ENCODE assay signal across 8 mouse cellular contexts in genomic region chr19:5529325-5530137, GRCm38 (mm10). TPM values are rescaled to one million over a fixed set of nuclear protein-coding genes. Genes with fewer than 3 reads are reported as not detected.
DNase-seq lines count a peak whose midpoint lies in the region; ATAC-seq lines count a peak whose summit lies in the region.

No protein-coding gene starts in this region.

- no peak overlapping the region for H3K9ac ChIP-seq in midbrain, embryonic 11.5 days (ENCODE audit: low read length)

- peaks cover 31% of the 10 kb centered on the region for H3K27me3 ChIP-seq in embryonic facial prominence, embryonic 10.5 days (replicated peaks; ENCODE audit: low read depth, poor library complexity, severe bottlenecking)
- H3K27me3 ChIP-seq in midbrain, embryonic 11.5 days (ENCODE audit: control insufficient read depth, insufficient read depth, low read length) = no peaks in the 10 kb centered on the region

- intact Hi-C loops in left cerebral cortex, postnatal 4 days (cut with DNase I) = loop anchor here (5.0 kb wide), 1 partner anchor 38 kb away; the partner anchor contains the start of gene Ap5b1

- peaks cover 9% of the 10 kb centered on the region for H3K4me1 ChIP-seq in embryonic facial prominence, embryonic 10.5 days
- H3K4me1 ChIP-seq in midbrain, embryonic 11.5 days (ENCODE audit: control insufficient read depth, insufficient read depth, low read length) = peaks cover 11% of the 10 kb centered on the region

- ATAC-seq in midbrain, embryonic 11.5 days (ENCODE audit: low FRiP score) = peak; percentile 91

- H3K4me2 ChIP-seq in midbrain, embryonic 11.5 days = peak overlapping the region; percentile 15; the same call in 1 of the 2 replicates

- H3K27ac ChIP-seq in embryonic facial prominence, embryonic 10.5 days (replicated peaks) = no peak overlapping the region
- H3K27ac ChIP-seq in midbrain, embryonic 11.5 days (ENCODE audit: low read depth, low read length) = no peak overlapping the region

- peak; percentile 98 for DNase-seq in adrenal gland, postnatal 14 days
- DNase-seq in embryonic facial prominence, embryonic 10.5 days (ENCODE audit: low spot score) = peak; percentile 95
- DNase-seq in heart, adult 11 months = peak; percentile 99
- peak; percentile 96 for DNase-seq in kidney, adult 11 months
- DNase-seq in left cerebral cortex, postnatal 4 days = peak; percentile 96
- DNase-seq in midbrain, embryonic 11.5 days (ENCODE audit: low spot score, missing footprints) = peak; percentile 100
- peak; percentile 95 for DNase-seq in right cerebral cortex, postnatal 4 days
- DNase-seq in yolk sac, embryonic 10.5 days (ENCODE audit: low spot score) = peak; percentile 91

- H3K9me3 ChIP-seq in embryonic facial prominence, embryonic 10.5 days = no peaks in the 10 kb centered on the region
- H3K9me3 ChIP-seq in midbrain, embryonic 11.5 days (ENCODE audit: control insufficient read depth, low read length) = no peaks in the 10 kb centered on the region

- H3K4me3 ChIP-seq in embryonic facial prominence, embryonic 10.5 days = peak overlapping the region; percentile 26; the same call in 1 of the 2 replicates
- no peak overlapping the region for H3K4me3 ChIP-seq in midbrain, embryonic 11.5 days (ENCODE audit: low read depth, low read length)

- WGBS in embryonic facial prominence, embryonic 10.5 days = 15% methylated on average over 20 of the region's 20 CpGs
- WGBS in midbrain, embryonic 11.5 days = 12% methylated on average over 20 of the region's 20 CpGs

- no peaks in the 10 kb centered on the region for H3K36me3 ChIP-seq in embryonic facial prominence, embryonic 10.5 days (replicated peaks)
- H3K36me3 ChIP-seq in midbrain, embryonic 11.5 days (ENCODE audit: control insufficient read depth, insufficient read depth, low read length) = no peaks in the 10 kb centered on the region

RNA-seq across cellular contexts. Expression of gene Snx32, which starts 19.2 kb away (rescaled TPM):
- total RNA-seq in adrenal gland, postnatal 14 days (2021) = 10.4 and 11.8 TPM in 2 replicates
- polyA plus RNA-seq in embryonic facial prominence, embryonic 10.5 days (2016; fragmentation: Nextera tagmentation; extraction: Ambion mirVana) = 6.3 and 8.4 TPM in 2 replicates
- total RNA-seq in left cerebral cortex, postnatal 4 days (2021) = 10 to 100 TPM; 64.8 to 67.7 TPM
- 17.9 and 20.3 TPM in 2 replicates for polyA plus RNA-seq in midbrain, embryonic 11.5 days (2014; fragmentation: Nextera tagmentation; extraction: Ambion mirVana)

RNA-seq across cellular contexts. Expression of gene 1700020D05Rik, which starts 25.9 kb away (rescaled TPM):
- total RNA-seq in adrenal gland, postnatal 14 days (2021) = 1.0 and 2.2 TPM in 2 replicates
- not detected in 2 replicates for polyA plus RNA-seq in embryonic facial prominence, embryonic 10.5 days (2016; fragmentation: Nextera tagmentation; extraction: Ambion mirVana)
- total RNA-seq in left cerebral cortex, postnatal 4 days (2021) = 1 to 10 TPM; 9.3 to 9.6 TPM
- not detected in 2 replicates for polyA plus RNA-seq in midbrain, embryonic 11.5 days (2014; fragmentation: Nextera tagmentation; extraction: Ambion mirVana)

RNA-seq across cellular contexts. Expression of gene Ovol1, which starts 30.9 kb away (rescaled TPM):
- total RNA-seq in adrenal gland, postnatal 14 days (2021) = not detected in 2 replicates
- polyA plus RNA-seq in embryonic facial prominence, embryonic 10.5 days (2016; fragmentation: Nextera tagmentation; extraction: Ambion mirVana) = 0.83 and 1.3 TPM in 2 replicates
- total RNA-seq in left cerebral cortex, postnatal 4 days (2021) = not detected
- 0.18 TPM in 1 of 2 replicates, not detected in the other for polyA plus RNA-seq in midbrain, embryonic 11.5 days (2014; fragmentation: Nextera tagmentation; extraction: Ambion mirVana)

RNA-seq across cellular contexts. Expression of gene Ap5b1, which starts 38.3 kb away (rescaled TPM):
- 7.3 and 8.0 TPM in 2 replicates for total RNA-seq in adrenal gland, postnatal 14 days (2021)
- 2.1 and 2.6 TPM in 2 replicates for polyA plus RNA-seq in embryonic facial prominence, embryonic 10.5 days (2016; fragmentation: Nextera tagmentation; extraction: Ambion mirVana)
- total RNA-seq in left cerebral cortex, postnatal 4 days (2021) = 10 to 100 TPM; 11.6 to 12.2 TPM
- 1.0 and 1.5 TPM in 2 replicates for polyA plus RNA-seq in midbrain, embryonic 11.5 days (2014; fragmentation: Nextera tagmentation; extraction: Ambion mirVana)

RNA-seq across cellular contexts. Expression of gene Cfl1, which starts 39.3 kb away (rescaled TPM):
- total RNA-seq in adrenal gland, postnatal 14 days (2021) = 640 and 706 TPM in 2 replicates
- 3,028 and 3,069 TPM in 2 replicates for polyA plus RNA-seq in embryonic facial prominence, embryonic 10.5 days (2016; fragmentation: Nextera tagmentation; extraction: Ambion mirVana)
- total RNA-seq in left cerebral cortex, postnatal 4 days (2021) = 1,000 to 10,000 TPM; 2,142 to 2,227 TPM
- polyA plus RNA-seq in midbrain, embryonic 11.5 days (2014; fragmentation: Nextera tagmentation; extraction: Ambion mirVana) = 3,750 and 3,786 TPM in 2 replicates
